Mouse (Mus musculus) adrenal gland, adult 18-20 months (tissue): ENCODE measurements around the gene Hoxa3. TPM values are rescaled to one million over a fixed set of nuclear protein-coding genes. Genes with fewer than 3 reads are reported as not detected.

Experiments used
- DNase-seq, 2 experiments: peaks; one replicate each; pipeline ENCODE4 v3.0.0; 2021 to 2022; ENCODE audit warnings: low spot score in 2 of 2
- total RNA-seq, 2 experiments: library from RNA; stranded (reverse); gene quantifications; 1 replicate in 1 of 2; 2 replicates in 1 of 2; pipeline ENCODE4 v1.2.3; 2021

Hoxa3 gene
- total RNA-seq, 2 experiments from 2014 or later = 2.8 to 4.0 TPM

- DNase-seq = no peak
Observed at GRCm38 (mm10) chr6:52171938-52172337, 41.2 kb downstream of the Hoxa3 start.

GRCm38 (mm10) chr6:52171331-52171730, 41.8 kb downstream of the Hoxa3 start:
- no peak for DNase-seq

- no peak for DNase-seq
Observed at GRCm38 (mm10) chr6:52170898-52171223, 42.3 kb downstream of the Hoxa3 start.

- no peak for DNase-seq
Observed at GRCm38 (mm10) chr6:52170166-52170897, 42.8 kb downstream of the Hoxa3 start.

- DNase-seq = no peak
Observed at GRCm38 (mm10) chr6:52169499-52170165, 43.5 kb downstream of the Hoxa3 start.

GRCm38 (mm10) chr6:52168191-52169055, 44.7 kb downstream of the Hoxa3 start:
- no peak for DNase-seq

GRCm38 (mm10) chr6:52167736-52168161, 45.4 kb downstream of the Hoxa3 start:
- DNase-seq = no peak

GRCm38 (mm10) chr6:52167176-52167575, 46.0 kb downstream of the Hoxa3 start:
- no peak for DNase-seq

- DNase-seq = no peak
Observed at GRCm38 (mm10) chr6:52166431-52167077, 46.6 kb downstream of the Hoxa3 start.

GRCm38 (mm10) chr6:52165441-52166370, 47.4 kb downstream of the Hoxa3 start:
- peak in 1 of 2 experiments; percentile 51 for DNase-seq

GRCm38 (mm10) chr6:52164626-52165440, 48.3 kb downstream of the Hoxa3 start, which contains the start of gene Hoxa2:
Gene Hoxa2 (minus strand): TSS chr6:52164831.
- DNase-seq = peak in 1 of 2 experiments; percentile 30

GRCm38 (mm10) chr6:52164051-52164625, 49.0 kb downstream of the Hoxa3 start:
- peak; percentile 36 to 42 for DNase-seq

- no peak for DNase-seq
Observed at GRCm38 (mm10) chr6:52163366-52164031, 49.6 kb downstream of the Hoxa3 start.

GRCm38 (mm10) chr6:52162611-52163365, 50.3 kb downstream of the Hoxa3 start:
- no peak for DNase-seq

GRCm38 (mm10) chr6:52162093-52162380, 51.1 kb downstream of the Hoxa3 start:
- no peak for DNase-seq

- DNase-seq = no peak
Observed at GRCm38 (mm10) chr6:52161336-52162092, 51.6 kb downstream of the Hoxa3 start.
